Mouse (Mus musculus) CD4-positive helper T cell, adult 2 months (primary cell): Measurements from ENCODE around the gene Olfr814.
"Not testable (repeated sequence)": the region's sequence is repeated elsewhere in the genome, so short reads cannot be mapped to it uniquely, and the experiment has no call there.

ENCODE experiments used
- DNase-seq: peaks from one replicate; pipeline ENCODE4 v3.0.0-alpha.2; 2012; ENCODE audit warnings: low read depth, missing footprints, low spot score

The Olfr814 gene

GRCm38 (mm10) chr10:129879751-129880150, at the start of gene Olfr814:
Gene Olfr814, minus strand, starts transcription at chr10:129879851.
- not testable (repeated sequence) for DNase-seq

GRCm38 (mm10) chr10:129915497-129915896, 35.8 kb upstream of the Olfr814 start, which contains the start of gene Olfr816:
Gene Olfr816, minus strand, starts transcription at chr10:129915597.
- DNase-seq, result no peak

GRCm38 (mm10) chr10:129905767-129906166, 26.1 kb upstream of the Olfr814 start, which contains the start of gene Olfr815:
Gene Olfr815, minus strand, starts transcription at chr10:129905867.
- DNase-seq, result not testable (repeated sequence)

GRCm38 (mm10) chr10:129885934-129886333, 6.3 kb upstream of the Olfr814 start:
- no peak for DNase-seq

- DNase-seq, result not testable (repeated sequence)
Measured at GRCm38 (mm10) chr10:129885496-129885895, 5.8 kb upstream of the Olfr814 start.

- no peak for DNase-seq
Measured at GRCm38 (mm10) chr10:129855067-129855466, 24.6 kb downstream of the Olfr814 start, which contains the start of gene Olfr813. Gene Olfr813, plus strand, starts transcription at chr10:129855367.

- no peak for DNase-seq
Measured at GRCm38 (mm10) chr10:129847343-129847742, 32.3 kb downstream of the Olfr814 start.

- DNase-seq, result no peak
Measured at GRCm38 (mm10) chr10:129845994-129846393, 33.7 kb downstream of the Olfr814 start, which contains the start of gene Olfr812. Gene Olfr812, minus strand, starts transcription at chr10:129846094.
